Mouse (Mus musculus) liver, adult 2 months (tissue): Measurements from ENCODE around the gene Ciita. TPM values are rescaled to one million over a fixed set of nuclear protein-coding genes. Genes with fewer than 3 reads are reported as not detected.

Experiments used
- DNase-seq: peaks from one replicate; pipeline ENCODE4 v3.0.0-alpha.2; 2011; ENCODE audit warnings: low read depth, low spot score; ENCODE audit errors: extremely low read depth
- H3K27ac ChIP-seq: fragments of 200-500 bp; replicated peaks from 2 replicates; pipeline ENCODE4 v1.5.1; 2012; ENCODE audit warnings: low read depth, mild to moderate bottlenecking, control low read depth, inconsistent platforms, low read length; ENCODE audit not compliant: insufficient read depth
- H3K27me3 ChIP-seq: fragments of 200-500 bp; 2 replicates; pipeline ENCODE4 v1.6.1; 2012; ENCODE audit warnings: mild to moderate bottlenecking, moderate library complexity, low read length, inconsistent platforms; ENCODE audit not compliant: control insufficient read depth, insufficient read depth
- H3K36me3 ChIP-seq: fragments of 200-500 bp; 2 replicates; pipeline ENCODE4 v1.6.1; 2012; ENCODE audit warnings: low read length, inconsistent platforms; ENCODE audit not compliant: control insufficient read depth, insufficient read depth
- H3K4me1 ChIP-seq: fragments of 200-500 bp; 2 replicates; pipeline ENCODE4 v1.6.1; 2011; ENCODE audit warnings: low read length; ENCODE audit not compliant: control insufficient read depth, insufficient read depth
- H3K4me3 ChIP-seq: fragments of 200-500 bp; 2 replicates; pipeline ENCODE4 v1.5.1; 2011; ENCODE audit warnings: low read depth, mild to moderate bottlenecking, control low read depth, low read length, moderate library complexity; ENCODE audit not compliant: insufficient read depth
- H3K79me2 ChIP-seq: fragments of 200-500 bp; 2 replicates; pipeline ENCODE4 v1.6.1; 2012; ENCODE audit warnings: inconsistent platforms, mild to moderate bottlenecking, low read length, moderate library complexity; ENCODE audit not compliant: control insufficient read depth, insufficient read depth
- H3K9ac ChIP-seq: fragments of 200-500 bp; 2 replicates; pipeline ENCODE4 v1.6.1; 2012; ENCODE audit warnings: low read depth, mild to moderate bottlenecking, control low read depth, inconsistent platforms, low read length
- CTCF ChIP-seq: fragments of 200-500 bp; IDR thresholded peaks from 2 replicates; pipeline ENCODE4 v1.5.1; 2011; ENCODE audit warnings: low read depth, low read length, control low read depth
- POLR2A ChIP-seq: fragments of 200-500 bp; IDR thresholded peaks from 2 replicates; pipeline ENCODE4 v1.6.1; 2011; ENCODE audit warnings: low read length, control low read depth; ENCODE audit not compliant: insufficient read depth; ENCODE audit errors: extremely low read depth
- WGBS: fragments of 180-500 bp; shearing (Covaris S2); methylation state at CpG from one replicate; pipeline ENCODE4 v1.1.7; 2018; 5-methylcytosine and 5-hydroxymethylcytosine counted together
- polyA plus RNA-seq: library from polyadenylated mRNA; depleted of rRNA; stranded (reverse); fragments of >200 nt; gene quantifications from 2 replicates; pipeline ENCODE4 v1.2.3, GENCODE M21; 2012
- total RNA-seq: library from RNA; depleted of rRNA; stranded (reverse); fragments of >200 nt; gene quantifications from 2 replicates; pipeline ENCODE4 v1.2.3, GENCODE M21; 2014

Ciita gene
- total and polyA plus RNA-seq, 2 experiments, result 1.0 to 1.1 TPM

DNA sequence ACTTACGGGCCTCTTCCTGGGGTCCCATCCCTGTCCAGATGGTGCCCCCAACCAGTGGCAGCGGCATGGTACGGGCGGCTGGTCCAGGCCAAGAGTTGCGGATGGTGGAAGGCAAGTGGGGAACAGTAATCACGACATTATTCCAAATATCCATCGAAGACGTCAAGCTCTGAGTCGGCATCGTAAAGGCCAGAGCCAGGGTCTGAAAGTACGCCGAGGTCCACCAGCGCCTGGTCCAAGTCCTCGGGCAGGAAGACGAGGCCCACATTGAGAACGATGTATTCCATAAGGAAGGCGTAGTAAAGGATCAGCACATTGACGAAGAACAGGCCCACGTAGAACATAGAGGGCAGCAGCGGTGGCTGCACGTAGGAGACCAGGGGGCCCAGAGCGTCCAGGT, 62.4 kb downstream of the Ciita start:
- DNase-seq, result no peak
- no peak for TF ChIP-seq POLR2A
- TF ChIP-seq CTCF, result no peak
- peaks cover 51% of the 10 kb centered on the region; the same call in 1 of the 2 replicates for H3K79me2 ChIP-seq
- H3K4me1 ChIP-seq, result peaks cover 36% of the 10 kb centered on the region
- H3K4me3 ChIP-seq, result peak overlapping the region; percentile 77
- 8% methylated on average over 22 of the region's 22 CpGs for WGBS
- no peaks in the 10 kb centered on the region for H3K36me3 ChIP-seq
- H3K27me3 ChIP-seq, result no peaks in the 10 kb centered on the region
- H3K9ac ChIP-seq, result peak overlapping the region; percentile 86
- peak overlapping the region; percentile 75 for H3K27ac ChIP-seq

DNA sequence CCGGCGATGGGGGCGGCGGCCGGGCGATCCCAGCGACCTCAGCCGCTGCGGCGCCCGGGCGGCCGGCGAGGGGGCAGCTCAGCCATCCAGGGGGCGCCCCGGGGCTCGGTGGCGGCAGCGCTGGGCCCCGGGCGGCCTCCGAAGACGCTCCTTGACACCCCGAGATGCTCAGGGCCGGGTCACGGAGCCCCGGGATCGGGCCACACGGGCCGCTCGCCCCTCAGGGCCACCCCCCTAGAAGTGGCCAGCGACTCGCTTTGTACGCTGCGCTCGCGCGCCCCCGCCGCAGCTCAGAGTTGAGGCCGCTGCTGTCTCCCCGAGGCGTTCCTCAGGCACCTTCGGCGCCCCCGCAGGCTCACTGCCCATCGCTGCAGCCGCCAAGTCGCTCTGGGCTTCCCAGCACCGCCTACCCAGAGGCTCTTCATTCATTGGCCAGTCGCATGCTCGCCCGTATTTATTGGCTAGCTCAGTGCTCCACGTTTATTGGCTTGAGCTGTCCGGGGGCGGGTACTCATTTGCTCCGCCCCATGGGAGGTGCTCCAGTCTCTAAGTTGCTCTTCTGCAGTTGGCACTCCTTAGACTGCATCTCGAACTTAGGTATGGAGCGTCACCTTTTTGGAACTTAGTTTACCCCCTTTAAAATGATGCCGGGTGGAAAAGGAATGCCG, 63.0 kb downstream of the Ciita start, which contains the start of gene Dexi:
Gene Dexi (minus strand): TSS at position 357 of the 668 bp plus-strand sequence.
- Histone ChIP-seq H3K79me2 (peaks cover 57% of the 10 kb centered on the region; the same call in 1 of the 2 replicates), H3K27ac (peak within 1 kb of the TSS; percentile 75), H3K27me3 (no peaks in the 10 kb centered on the region), H3K4me3 (peak within 1 kb of the TSS; percentile 77), H3K36me3 (no peaks in the 10 kb centered on the region), H3K4me1 (peaks cover 32% of the 10 kb centered on the region), H3K9ac (peak within 1 kb of the TSS; percentile 86)
- peak; percentile 93 for DNase-seq
- WGBS, result 2% methylated on average over 59 of the region's 61 CpGs
- TF ChIP-seq POLR2A, result peak; percentile 96
- 0 out of 2 replicates have a peak, but pooled peaks have one; percentile 4 for TF ChIP-seq CTCF

- TF ChIP-seq CTCF, result no peak
- TF ChIP-seq POLR2A, result no peak
Measured at GRCm38 (mm10) chr16:10544995-10545622, 65.2 kb downstream of the Ciita start, which contains the start of gene Clec16a. Gene Clec16a (plus strand): TSS chr16:10545339.

GRCm38 (mm10) chr16:10546865-10547264, 67.0 kb downstream of the Ciita start:
- H3K9ac ChIP-seq, result no peak overlapping the region
- H3K27ac ChIP-seq, result no peak overlapping the region
- WGBS, result 59% methylated on average over 3 of the region's 3 CpGs
- TF ChIP-seq POLR2A (no peak), CTCF (no peak)
- no peaks in the 10 kb centered on the region for H3K36me3 ChIP-seq
- H3K4me3 ChIP-seq, result no peak overlapping the region
- no peaks in the 10 kb centered on the region for H3K27me3 ChIP-seq
- peaks cover 4% of the 10 kb centered on the region; the same call in 1 of the 2 replicates for H3K4me1 ChIP-seq
- DNase-seq, result no peak
- H3K79me2 ChIP-seq, result peaks cover 56% of the 10 kb centered on the region

More at GRCm38 (mm10) chr16:10544995-10545622, 65.2 kb downstream of the Ciita start, which contains the start of gene Clec16a:
- Histone ChIP-seq H3K4me1 (peaks cover 17% of the 10 kb centered on the region), H3K27me3 (no peaks in the 10 kb centered on the region), H3K27ac (peak within 1 kb of the TSS; percentile 73), H3K79me2 (peaks cover 58% of the 10 kb centered on the region), H3K9ac (peak within 1 kb of the TSS; percentile 96), H3K36me3 (no peaks in the 10 kb centered on the region), H3K4me3 (peak within 1 kb of the TSS; percentile 94)
- peak; percentile 92 for DNase-seq
- under 1% methylated on average over 58 of the region's 58 CpGs for WGBS

- no peak overlapping the region for H3K4me3 ChIP-seq
- no peaks in the 10 kb centered on the region for H3K27me3 ChIP-seq
- WGBS, result 69% methylated on average over 3 of the region's 3 CpGs
- H3K27ac ChIP-seq, result no peak overlapping the region
- H3K4me1 ChIP-seq, result peaks cover 4% of the 10 kb centered on the region; the same call in 1 of the 2 replicates
- TF ChIP-seq POLR2A (no peak), CTCF (no peak)
- DNase-seq, result no peak
- no peaks in the 10 kb centered on the region for H3K36me3 ChIP-seq
- H3K79me2 ChIP-seq, result peaks cover 52% of the 10 kb centered on the region
- H3K9ac ChIP-seq, result no peak overlapping the region
Measured at GRCm38 (mm10) chr16:10548938-10549337, 69.1 kb downstream of the Ciita start.

- Histone ChIP-seq H3K36me3 (no peaks in the 10 kb centered on the region), H3K27me3 (no peaks in the 10 kb centered on the region), H3K27ac (no peak overlapping the region), H3K79me2 (peaks cover 52% of the 10 kb centered on the region), H3K4me1 (peaks cover 4% of the 10 kb centered on the region; the same call in 1 of the 2 replicates), H3K4me3 (no peak overlapping the region), H3K9ac (no peak overlapping the region)
- DNase-seq, result no peak
- 83% methylated on average over 2 of the region's 2 CpGs for WGBS
- TF ChIP-seq CTCF, result no peak
- no peak for TF ChIP-seq POLR2A
Measured at GRCm38 (mm10) chr16:10549600-10549999, 69.7 kb downstream of the Ciita start.
